Mouse (Mus musculus) heart, adult 2 months (tissue): ENCODE measurements at regions not wholly inside any gene's neighbourhood (a gene's known extent, or its start where the extent isn't known, plus 50 kb on each side); places are given as distances from the start of the nearest gene placed in this dataset.
A peak's percentile ranks its signal among the peaks of the same experiment; 100 is the strongest.

Experiments used
- DNase-seq, 2 experiments: peaks; one replicate each; pipeline ENCODE4 v3.0.0; 2021
- H3K27ac ChIP-seq: fragments of 200-600 bp; 2 replicates; pipeline ENCODE4 v1.8.1; 2022
- H3K27me3 ChIP-seq: fragments of 200-500 bp; 2 replicates; pipeline ENCODE4 v1.6.1; 2012; ENCODE audit warnings: mild to moderate bottlenecking, low read length, inconsistent platforms, mixed read lengths; ENCODE audit not compliant: control insufficient read depth, insufficient read depth
- H3K36me3 ChIP-seq: fragments of 200-500 bp; 2 replicates; pipeline ENCODE4 v1.6.1; 2012; ENCODE audit warnings: low read length, inconsistent platforms; ENCODE audit not compliant: control insufficient read depth, insufficient read depth
- H3K4me1 ChIP-seq: fragments of 200-500 bp; 2 replicates; pipeline ENCODE4 v1.6.1; 2011; ENCODE audit warnings: low read length; ENCODE audit not compliant: control insufficient read depth, insufficient read depth
- H3K4me3 ChIP-seq: fragments of 200-600 bp; 2 replicates; pipeline ENCODE4 v1.8.1; 2022
- H3K79me2 ChIP-seq: fragments of 200-500 bp; replicated peaks from 2 replicates; pipeline ENCODE4 v1.6.1; 2012; ENCODE audit warnings: mild to moderate bottlenecking, inconsistent platforms, low read length, moderate library complexity, mixed read lengths; ENCODE audit not compliant: control insufficient read depth, insufficient read depth
- H3K9ac ChIP-seq: fragments of 200-500 bp; 2 replicates; pipeline ENCODE4 v1.6.1; 2012; ENCODE audit warnings: low read depth, mild to moderate bottlenecking, control low read depth, inconsistent platforms, low read length, mixed read lengths
- CTCF ChIP-seq: fragments of 200-600 bp; IDR thresholded peaks from 2 replicates; pipeline ENCODE4 v1.8.1; 2022; ENCODE audit warnings: antibody characterized with exemption, mild to moderate bottlenecking, moderate library complexity
- EP300 ChIP-seq: fragments of 200-500 bp; IDR thresholded peaks from 2 replicates; pipeline ENCODE4 v1.6.1; 2011; ENCODE audit warnings: low read depth, low read length, control low read depth; ENCODE audit not compliant: insufficient read depth
- POLR2A ChIP-seq: fragments of 200-500 bp; IDR thresholded peaks from 2 replicates; pipeline ENCODE4 v1.6.1; 2011; ENCODE audit warnings: mild to moderate bottlenecking, low read depth, low read length, control low read depth; ENCODE audit not compliant: insufficient read depth
- WGBS: fragments of 180-500 bp; shearing (Covaris S2); methylation state at CpG from one replicate; pipeline ENCODE4 v1.1.7; 2018; 5-methylcytosine and 5-hydroxymethylcytosine counted together
- intact Hi-C: fragments of 180-260 bp; cut with DNase I; formaldehyde crosslinking; loops from one replicate; pipeline ENCODE4 v1.15.1; 2025

GRCm38 (mm10) chr10:25118674-25119670 lies 188.7 kb downstream of the Akap7 start:
- H3K27ac ChIP-seq, result no peak overlapping the region
- H3K36me3 ChIP-seq, result no peaks in the 10 kb centered on the region
- no peak overlapping the region for H3K9ac ChIP-seq
- TF ChIP-seq EP300, result no peak
- TF ChIP-seq POLR2A, result no peak
- TF ChIP-seq CTCF, result no peak
- intact Hi-C loops, result no loop called here
- H3K4me3 ChIP-seq, result no peak overlapping the region
- DNase-seq, result peak in 1 of 2 experiments; percentile 25
- WGBS, result 25% methylated on average over 17 of the region's 17 CpGs
- no peaks in the 10 kb centered on the region for H3K79me2 ChIP-seq
- no peaks in the 10 kb centered on the region for H3K27me3 ChIP-seq
- no peaks in the 10 kb centered on the region for H3K4me1 ChIP-seq

GRCm38 (mm10) chr10:25114316-25114715 lies 187.0 kb upstream of the Arg1 start:
- no peaks in the 10 kb centered on the region for H3K27me3 ChIP-seq
- no peak overlapping the region for H3K9ac ChIP-seq
- 81% methylated on average over 4 of the region's 4 CpGs for WGBS
- no peak for TF ChIP-seq EP300
- TF ChIP-seq CTCF, result no peak
- TF ChIP-seq POLR2A, result no peak
- H3K4me3 ChIP-seq, result no peak overlapping the region
- intact Hi-C loops, result no loop called here
- no peak overlapping the region for H3K27ac ChIP-seq
- no peak for DNase-seq
- no peaks in the 10 kb centered on the region for H3K36me3 ChIP-seq
- no peaks in the 10 kb centered on the region for H3K79me2 ChIP-seq
- H3K4me1 ChIP-seq, result no peaks in the 10 kb centered on the region

DNA sequence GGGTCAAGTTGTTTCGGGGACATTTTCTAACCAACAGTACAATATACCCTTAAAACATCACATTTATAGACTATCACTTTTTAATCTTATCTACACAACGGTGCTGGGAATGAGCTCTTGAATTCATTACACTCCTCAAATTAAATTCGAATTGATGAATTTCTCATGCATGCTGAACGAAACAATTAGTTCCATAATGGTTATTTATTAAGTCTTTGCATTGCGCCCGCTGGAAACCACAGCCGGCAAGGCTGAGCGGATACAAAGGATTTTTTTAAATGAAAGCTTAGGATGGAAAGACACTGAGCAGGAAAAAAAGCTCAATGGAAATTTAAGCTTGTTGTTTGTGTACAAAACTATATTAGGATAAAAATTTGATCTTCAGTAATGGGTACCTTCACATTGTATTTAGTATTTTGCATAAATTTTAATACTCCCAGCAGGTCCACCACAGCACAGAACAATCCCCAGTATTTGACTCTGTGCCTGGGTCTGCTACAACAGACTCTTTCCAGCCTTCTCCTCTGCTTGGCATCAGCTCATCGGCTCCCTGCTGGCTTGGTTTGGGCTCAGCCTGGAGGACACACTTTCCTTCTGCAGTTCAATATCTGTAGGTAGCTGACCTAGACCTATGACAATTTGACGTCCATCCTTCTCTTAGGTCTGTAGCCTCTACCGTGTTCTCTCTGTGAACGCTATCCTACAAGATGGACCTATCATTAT lies 185.3 kb upstream of the Arg1 start:
- no peaks in the 10 kb centered on the region for H3K27me3 ChIP-seq
- DNase-seq, result no peak
- H3K4me3 ChIP-seq, result no peak overlapping the region
- no peak overlapping the region for H3K9ac ChIP-seq
- no peaks in the 10 kb centered on the region for H3K4me1 ChIP-seq
- TF ChIP-seq EP300 (no peak), POLR2A (no peak), CTCF (no peak)
- H3K36me3 ChIP-seq, result no peaks in the 10 kb centered on the region
- H3K79me2 ChIP-seq, result no peaks in the 10 kb centered on the region
- intact Hi-C loops, result no loop called here
- WGBS, result 74% methylated on average over 12 of the region's 12 CpGs
- no peak overlapping the region for H3K27ac ChIP-seq

DNA sequence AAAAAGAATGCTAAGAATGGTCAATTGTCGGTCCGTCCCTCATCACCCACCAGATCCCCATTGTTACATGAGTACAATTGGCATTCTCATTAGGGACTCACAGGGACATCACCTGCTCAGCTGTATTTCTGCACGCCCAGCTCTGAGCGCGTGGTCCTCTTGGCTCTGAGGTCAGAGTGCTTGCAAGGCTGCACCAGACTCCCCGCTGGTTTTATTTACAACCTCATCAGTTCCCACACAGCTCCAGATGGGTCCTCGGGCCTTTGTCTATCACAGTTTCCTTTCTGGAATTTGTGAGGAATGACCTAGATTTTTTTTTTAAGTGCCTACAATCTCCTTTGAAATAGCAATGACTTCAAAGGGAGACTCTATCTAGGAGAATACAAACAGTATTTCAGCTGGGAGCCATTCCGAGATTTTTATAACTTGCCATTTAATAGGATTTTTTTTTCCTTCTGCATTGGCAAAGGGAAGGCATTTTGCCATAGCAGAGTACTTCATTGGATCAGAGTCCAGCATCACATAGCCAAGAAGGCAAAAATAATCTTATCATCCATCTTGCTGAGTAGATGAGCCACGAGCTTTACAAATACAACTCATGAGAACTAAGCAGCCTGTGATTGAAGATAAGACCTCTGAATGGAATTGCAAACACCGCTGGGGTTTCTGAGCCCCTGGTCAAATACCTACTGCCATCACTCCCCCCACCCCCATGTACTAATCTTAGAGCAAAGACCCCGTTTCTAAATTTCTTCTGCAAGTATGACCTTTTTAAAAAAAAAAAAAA lies 184.5 kb upstream of the Arg1 start:
- Histone ChIP-seq H3K27me3 (no peaks in the 10 kb centered on the region), H3K9ac (no peak overlapping the region), H3K36me3 (no peaks in the 10 kb centered on the region), H3K4me3 (no peak overlapping the region), H3K27ac (no peak overlapping the region), H3K4me1 (no peaks in the 10 kb centered on the region), H3K79me2 (no peaks in the 10 kb centered on the region)
- no peak for DNase-seq
- TF ChIP-seq CTCF (no peak), EP300 (no peak), POLR2A (no peak)
- intact Hi-C loops, result no loop called here
- WGBS, result 15% methylated on average over 11 of the region's 11 CpGs

DNA sequence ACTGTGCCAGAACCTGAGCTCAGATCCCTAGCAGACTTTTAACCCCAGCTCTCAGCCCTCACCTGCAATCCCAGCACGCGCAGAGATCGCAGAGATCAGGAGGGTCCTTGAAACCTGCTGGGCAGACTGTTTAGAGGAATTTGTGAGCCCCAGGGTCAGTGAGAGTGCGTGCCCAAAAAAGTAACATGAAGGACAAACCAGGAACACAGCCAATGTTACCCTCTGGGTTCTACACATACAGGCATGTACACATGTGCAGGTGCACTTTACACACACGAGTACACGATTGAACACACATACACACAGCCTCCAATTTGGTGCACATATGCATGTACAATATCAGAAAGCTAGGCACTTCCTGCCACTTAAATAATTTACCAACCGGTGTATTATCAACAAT lies 183.9 kb upstream of the Arg1 start:
- Histone ChIP-seq H3K9ac (no peak overlapping the region), H3K27ac (no peak overlapping the region), H3K4me1 (no peaks in the 10 kb centered on the region), H3K27me3 (no peaks in the 10 kb centered on the region), H3K79me2 (no peaks in the 10 kb centered on the region), H3K4me3 (no peak overlapping the region), H3K36me3 (no peaks in the 10 kb centered on the region)
- intact Hi-C loops, result no loop called here
- TF ChIP-seq POLR2A (no peak), EP300 (no peak), CTCF (no peak)
- WGBS, result 58% methylated on average over 7 of the region's 7 CpGs
- DNase-seq, result no peak
